9 mouse cellular contexts compared by ENCODE assay signal in genomic region chr13:97545971-97546454, GRCm38 (mm10).
DNase-seq lines count a peak whose midpoint lies in the region; ATAC-seq and TF ChIP-seq lines count a peak whose summit lies in the region.
"Had no signal": no experiment of that assay in that cellular context is flagged by ENCODE, and none has a peak within 500 bp of the region (broad histone marks: within the 10 kb centered on the region; RNA-seq: fewer than 3 reads in every experiment).

No protein-coding gene starts in this region.

- peak; percentile 72 for ATAC-seq in hindbrain, embryonic 15.5 days (ENCODE audit: low FRiP score, low read depth)
- no peak for ATAC-seq in hindbrain, embryonic 12.5 days (ENCODE audit: low FRiP score)
- ATAC-seq in Patski: peak; percentile 89
- peak; percentile 82 for ATAC-seq in megakaryocyte, adult 5-6 weeks (ENCODE audit: poor library complexity, severe bottlenecking)
- no peak for ATAC-seq in erythroid progenitor cell, adult 5-6 weeks (replicated peaks; ENCODE audit: low FRiP score, poor library complexity, severe bottlenecking)
- ATAC-seq in liver, embryonic 11.5 days (replicated peaks; ENCODE audit: low FRiP score): no peak

- H3K9me3 ChIP-seq in hindbrain, embryonic 15.5 days: no peaks in the 10 kb centered on the region
- no peaks in the 10 kb centered on the region for H3K9me3 ChIP-seq in hindbrain, embryonic 12.5 days (replicated peaks)
- H3K9me3 ChIP-seq in liver, embryonic 11.5 days (ENCODE audit: control insufficient read depth, low read length): no peaks in the 10 kb centered on the region

- 31% methylated on average over 9 of the region's 9 CpGs for WGBS in hindbrain, embryonic 15.5 days
- 55% methylated on average over 9 of the region's 9 CpGs for WGBS in hindbrain, embryonic 12.5 days
- WGBS in liver, embryonic 11.5 days: 48% methylated on average over 9 of the region's 9 CpGs

- in situ Hi-C loops in Patski (cut with MboI; ENCODE audit: low pct_unique_long_range_greater_than_20kb): loop anchor here (10.0 kb wide), 1 partner anchor 301 kb away; the partner anchor contains the start of gene Enc1

- H3K27me3 ChIP-seq in hindbrain, embryonic 15.5 days: no peaks in the 10 kb centered on the region
- H3K27me3 ChIP-seq in hindbrain, embryonic 12.5 days: no peaks in the 10 kb centered on the region
- H3K27me3 ChIP-seq in Patski: no peaks in the 10 kb centered on the region
- no peaks in the 10 kb centered on the region for H3K27me3 ChIP-seq in liver, embryonic 11.5 days (replicated peaks; ENCODE audit: control insufficient read depth, insufficient read depth, low read length)

- H3K36me3 ChIP-seq in hindbrain, embryonic 15.5 days: no peaks in the 10 kb centered on the region
- H3K36me3 ChIP-seq in hindbrain, embryonic 12.5 days: no peaks in the 10 kb centered on the region
- H3K36me3 ChIP-seq in liver, embryonic 11.5 days (ENCODE audit: control insufficient read depth, insufficient read depth, low read length): no peaks in the 10 kb centered on the region

- H3K4me3 ChIP-seq in hindbrain, embryonic 15.5 days: no peak overlapping the region
- no peak overlapping the region for H3K4me3 ChIP-seq in hindbrain, embryonic 12.5 days
- no peak overlapping the region for H3K4me3 ChIP-seq in liver, embryonic 11.5 days (ENCODE audit: low read depth, low read length)

- H3K4me1 ChIP-seq in hindbrain, embryonic 15.5 days (replicated peaks): peaks cover 22% of the 10 kb centered on the region
- H3K4me1 ChIP-seq in hindbrain, embryonic 12.5 days: peaks cover 19% of the 10 kb centered on the region
- H3K4me1 ChIP-seq in liver, embryonic 11.5 days (replicated peaks; ENCODE audit: control insufficient read depth, insufficient read depth, low read length): peaks cover 12% of the 10 kb centered on the region

- CTCF ChIA-PET in Patski (lab: Charles Lee): interaction anchor here (0.6 kb wide), 1 partner anchor 12 kb away, joined by 3 read pairs; no protein-coding TSS in a partner anchor

- H3K9ac ChIP-seq in hindbrain, embryonic 15.5 days: no peak overlapping the region
- H3K9ac ChIP-seq in hindbrain, embryonic 12.5 days: no peak overlapping the region
- H3K9ac ChIP-seq in liver, embryonic 11.5 days (ENCODE audit: low read depth, low read length): no peak overlapping the region
- H3K9ac ChIP-seq: lung, embryonic 14.5 days had no signal

- TF ChIP-seq CTCF in Patski (IDR thresholded peaks at IDR 0.05): no peak

- DNase-seq in Patski (ENCODE audit: low read depth, low spot score): peak; percentile 64
- DNase-seq in cerebellum, postnatal 36 days: peak; percentile 53 to 68
- no peak for DNase-seq in gastrocnemius, postnatal 25 days
- DNase-seq in liver, embryonic 11.5 days (ENCODE audit: low spot score): no peak
- DNase-seq: lung, embryonic 14.5 days had no signal

- peak overlapping the region; percentile 26; the same call in 1 of the 2 replicates for H3K27ac ChIP-seq in hindbrain, embryonic 15.5 days (replicated peaks)
- no peak overlapping the region for H3K27ac ChIP-seq in hindbrain, embryonic 12.5 days
- H3K27ac ChIP-seq in liver, embryonic 11.5 days (ENCODE audit: low read depth, low read length): no peak overlapping the region

- no peak overlapping the region for H3K4me2 ChIP-seq in hindbrain, embryonic 15.5 days
- no peak overlapping the region for H3K4me2 ChIP-seq in hindbrain, embryonic 12.5 days (replicated peaks)
- no peak overlapping the region for H3K4me2 ChIP-seq in liver, embryonic 11.5 days
- H3K4me2 ChIP-seq: lung, embryonic 14.5 days had no signal

- POLR2A ChIA-PET in Patski (lab: Charles Lee): no interaction called here

Comparison
In these comparisons a context has a peak if more than half of its experiments do, and no peak if none do; other contexts are left out.
1. ATAC-seq: peak in hindbrain, embryonic 15.5 days (single experiment), Patski (single experiment) and megakaryocyte, adult 5-6 weeks (single experiment); none in hindbrain, embryonic 12.5 days (single experiment), erythroid progenitor cell, adult 5-6 weeks (single experiment) and liver, embryonic 11.5 days (single experiment).
2. DNase-seq: peak in Patski (single experiment) and cerebellum, postnatal 36 days (2 of 2); none in gastrocnemius, postnatal 25 days (single experiment) and liver, embryonic 11.5 days (single experiment).